In genomic region chr2:52607857-52608485, GRCm38 (mm10) we compare ENCODE assay signal across 22 mouse cellular contexts.
DNase-seq lines count a peak whose midpoint lies in the region; ATAC-seq lines count a peak whose summit lies in the region.
"Had no signal": no experiment of that assay in that cellular context is flagged by ENCODE, and none has a peak within 500 bp of the region (broad histone marks: within the 10 kb centered on the region; RNA-seq: fewer than 3 reads in every experiment).

No protein-coding gene starts in this region.

- 0 out of 2 replicates have a peak, but pooled peaks cover 6% of the 10 kb centered on the region for H3K4me1 ChIP-seq in forebrain, embryonic 13.5 days
- H3K4me1 ChIP-seq in forebrain, embryonic 16.5 days (replicated peaks; ENCODE audit: control insufficient read depth, insufficient read depth, low read length): no peaks in the 10 kb centered on the region
- H3K4me1 ChIP-seq in midbrain, embryonic 11.5 days (ENCODE audit: control insufficient read depth, insufficient read depth, low read length): no peaks in the 10 kb centered on the region
- peaks cover 7% of the 10 kb centered on the region for H3K4me1 ChIP-seq in midbrain, embryonic 10.5 days
- peaks cover 7% of the 10 kb centered on the region; the same call in 1 of the 2 replicates for H3K4me1 ChIP-seq in hindbrain, embryonic 14.5 days (replicated peaks; ENCODE audit: control insufficient read depth, insufficient read depth, low read length)
- no peaks in the 10 kb centered on the region for H3K4me1 ChIP-seq in midbrain, embryonic 14.5 days (ENCODE audit: control insufficient read depth, insufficient read depth, low read length)

- DNase-seq in midbrain, embryonic 11.5 days (ENCODE audit: low spot score, missing footprints): no peak
- no peak for DNase-seq in midbrain, embryonic 10.5 days (ENCODE audit: low spot score)
- DNase-seq in hindbrain, embryonic 14.5 days (ENCODE audit: low spot score): no peak
- peak; percentile 24 for DNase-seq in midbrain, embryonic 14.5 days
- no peak for DNase-seq in left cerebral cortex, adult 18-20 months (ENCODE audit: low spot score in 2 of 2)
- no peak for DNase-seq in B cell, adult 2 months
- DNase-seq: adrenal gland, adult 2 months; adrenal gland, postnatal 25 days; cerebellum, adult 2 months; cerebellum, postnatal 10 days; embryo, embryonic 11 days; gastrocnemius, adult 2 months; gastrocnemius, postnatal 25 days had no signal

- H3K4me3 ChIP-seq in forebrain, embryonic 13.5 days: no peak overlapping the region
- H3K4me3 ChIP-seq in forebrain, embryonic 16.5 days (replicated peaks; ENCODE audit: low read length): no peak overlapping the region
- no peak overlapping the region for H3K4me3 ChIP-seq in midbrain, embryonic 11.5 days (ENCODE audit: low read depth, low read length)
- no peak overlapping the region for H3K4me3 ChIP-seq in midbrain, embryonic 10.5 days
- no peak overlapping the region for H3K4me3 ChIP-seq in hindbrain, embryonic 14.5 days (replicated peaks; ENCODE audit: low read length)
- H3K4me3 ChIP-seq in midbrain, embryonic 14.5 days (replicated peaks; ENCODE audit: low read depth, low read length): no peak overlapping the region
- H3K4me3 ChIP-seq: embryonic facial prominence, embryonic 15.5 days; erythroblast, embryonic 14.5 days; forebrain, embryonic 10.5 days; gastrocnemius, adult 2 months; heart, embryonic 13.5 days had no signal

- 43% methylated on average over 5 of the region's 5 CpGs for WGBS in forebrain, embryonic 13.5 days
- WGBS in forebrain, embryonic 16.5 days: 39% methylated on average over 5 of the region's 5 CpGs
- WGBS in midbrain, embryonic 11.5 days: 58% methylated on average over 5 of the region's 5 CpGs
- 64% methylated on average over 5 of the region's 5 CpGs for WGBS in midbrain, embryonic 10.5 days
- WGBS in hindbrain, embryonic 14.5 days: 36% methylated on average over 5 of the region's 5 CpGs
- WGBS in midbrain, embryonic 14.5 days: 13% methylated on average over 5 of the region's 5 CpGs

- ATAC-seq in forebrain, embryonic 13.5 days: 0 out of 2 replicates have a peak, but pooled peaks have one; percentile 14
- no peak for ATAC-seq in forebrain, embryonic 16.5 days
- ATAC-seq in midbrain, embryonic 11.5 days (ENCODE audit: low FRiP score): 0 out of 2 replicates have a peak, but pooled peaks have one; percentile 44
- peak; percentile 68 for ATAC-seq in hindbrain, embryonic 14.5 days (ENCODE audit: low FRiP score)
- peak; percentile 37; the same call in 1 of the 2 replicates for ATAC-seq in midbrain, embryonic 14.5 days (ENCODE audit: low FRiP score, low TSS enrichment)
- ATAC-seq: inflammation-experienced regulatory T-cells, adult 6 months; intestine, postnatal 0 days had no signal

- H3K9ac ChIP-seq in forebrain, embryonic 13.5 days: no peak overlapping the region
- no peak overlapping the region for H3K9ac ChIP-seq in forebrain, embryonic 16.5 days (replicated peaks; ENCODE audit: low read depth, low read length)
- H3K9ac ChIP-seq in midbrain, embryonic 11.5 days (ENCODE audit: low read length): no peak overlapping the region
- no peak overlapping the region for H3K9ac ChIP-seq in hindbrain, embryonic 14.5 days
- H3K9ac ChIP-seq in midbrain, embryonic 14.5 days (replicated peaks; ENCODE audit: low read length): no peak overlapping the region
- H3K9ac ChIP-seq: embryonic facial prominence, embryonic 15.5 days; heart, embryonic 13.5 days had no signal

- no peaks in the 10 kb centered on the region for H3K9me3 ChIP-seq in forebrain, embryonic 13.5 days (replicated peaks)
- H3K9me3 ChIP-seq in forebrain, embryonic 16.5 days (ENCODE audit: control insufficient read depth, low read length): no peaks in the 10 kb centered on the region
- H3K9me3 ChIP-seq in midbrain, embryonic 11.5 days (ENCODE audit: control insufficient read depth, low read length): no peaks in the 10 kb centered on the region
- H3K9me3 ChIP-seq in midbrain, embryonic 10.5 days (replicated peaks): no peaks in the 10 kb centered on the region
- no peaks in the 10 kb centered on the region for H3K9me3 ChIP-seq in hindbrain, embryonic 14.5 days (ENCODE audit: control insufficient read depth, low read length)
- no peaks in the 10 kb centered on the region for H3K9me3 ChIP-seq in midbrain, embryonic 14.5 days (ENCODE audit: control insufficient read depth, low read length)
- H3K9me3 ChIP-seq: embryonic facial prominence, embryonic 15.5 days; forebrain, embryonic 10.5 days; heart, embryonic 13.5 days had no signal

- no peaks in the 10 kb centered on the region for H3K27me3 ChIP-seq in forebrain, embryonic 13.5 days
- H3K27me3 ChIP-seq in forebrain, embryonic 16.5 days (replicated peaks; ENCODE audit: control insufficient read depth, insufficient read depth, low read length): no peaks in the 10 kb centered on the region
- H3K27me3 ChIP-seq in midbrain, embryonic 11.5 days (ENCODE audit: control insufficient read depth, insufficient read depth, low read length): no peaks in the 10 kb centered on the region
- no peaks in the 10 kb centered on the region for H3K27me3 ChIP-seq in midbrain, embryonic 10.5 days (ENCODE audit: low read depth, poor library complexity, severe bottlenecking)
- no peaks in the 10 kb centered on the region for H3K27me3 ChIP-seq in hindbrain, embryonic 14.5 days (ENCODE audit: control insufficient read depth, insufficient read depth, low read length)
- no peaks in the 10 kb centered on the region for H3K27me3 ChIP-seq in midbrain, embryonic 14.5 days (ENCODE audit: control insufficient read depth, insufficient read depth, low read length)
- H3K27me3 ChIP-seq: CH12.LX; embryonic facial prominence, embryonic 15.5 days; heart, embryonic 13.5 days had no signal

- no peak overlapping the region for H3K27ac ChIP-seq in forebrain, embryonic 13.5 days
- H3K27ac ChIP-seq in forebrain, embryonic 16.5 days (ENCODE audit: low read length): no peak overlapping the region
- no peak overlapping the region for H3K27ac ChIP-seq in midbrain, embryonic 11.5 days (ENCODE audit: low read depth, low read length)
- no peak overlapping the region for H3K27ac ChIP-seq in midbrain, embryonic 10.5 days (replicated peaks)
- no peak overlapping the region for H3K27ac ChIP-seq in hindbrain, embryonic 14.5 days
- no peak overlapping the region for H3K27ac ChIP-seq in midbrain, embryonic 14.5 days (replicated peaks; ENCODE audit: low read depth, low read length)
- H3K27ac ChIP-seq: embryonic facial prominence, embryonic 15.5 days; forebrain, embryonic 10.5 days; gastrocnemius, adult 2 months; heart, embryonic 13.5 days had no signal

- H3K4me2 ChIP-seq in forebrain, embryonic 13.5 days: no peak overlapping the region
- no peak overlapping the region for H3K4me2 ChIP-seq in forebrain, embryonic 16.5 days (ENCODE audit: low read length)
- no peak overlapping the region for H3K4me2 ChIP-seq in midbrain, embryonic 11.5 days
- H3K4me2 ChIP-seq in hindbrain, embryonic 14.5 days (replicated peaks): no peak overlapping the region
- no peak overlapping the region for H3K4me2 ChIP-seq in midbrain, embryonic 14.5 days (ENCODE audit: low read length)
- H3K4me2 ChIP-seq: embryonic facial prominence, embryonic 15.5 days; heart, embryonic 13.5 days had no signal

- no peaks in the 10 kb centered on the region for H3K36me3 ChIP-seq in forebrain, embryonic 13.5 days (ENCODE audit: poor library complexity, severe bottlenecking)
- H3K36me3 ChIP-seq in forebrain, embryonic 16.5 days (ENCODE audit: control insufficient read depth, insufficient read depth): no peaks in the 10 kb centered on the region
- no peaks in the 10 kb centered on the region for H3K36me3 ChIP-seq in midbrain, embryonic 11.5 days (ENCODE audit: control insufficient read depth, insufficient read depth, low read length)
- no peaks in the 10 kb centered on the region for H3K36me3 ChIP-seq in midbrain, embryonic 10.5 days
- no peaks in the 10 kb centered on the region for H3K36me3 ChIP-seq in hindbrain, embryonic 14.5 days (replicated peaks; ENCODE audit: control insufficient read depth, insufficient read depth)
- no peaks in the 10 kb centered on the region for H3K36me3 ChIP-seq in midbrain, embryonic 14.5 days (ENCODE audit: control insufficient read depth, insufficient read depth, low read length)
- H3K36me3 ChIP-seq: embryonic facial prominence, embryonic 15.5 days; forebrain, embryonic 10.5 days; heart, embryonic 13.5 days had no signal
